Mouse (Mus musculus) midbrain, embryonic 16.5 days (tissue): ENCODE results near the gene Sstr2. TPM values are rescaled to one million over a fixed set of nuclear protein-coding genes. Genes with fewer than 3 reads are reported as not detected.
A peak's percentile ranks its signal among the peaks of the same experiment; 100 is the strongest.

Source experiments
- ATAC-seq: fragments of 200-750 bp; cut with Nextera tagmentation; 2 replicates; pipeline ENCODE4 v1.8.0; 2017; ENCODE audit warnings: moderate TSS enrichment
- H3K27ac ChIP-seq: fragments of 300-500 bp; sonication (generic); 2 replicates; pipeline ENCODE4 v1.5.1; 2014; ENCODE audit warnings: mild to moderate bottlenecking, low read length, mixed read lengths
- H3K27me3 ChIP-seq: fragments of 300-500 bp; sonication (generic); 2 replicates; pipeline ENCODE4 v1.6.1; 2014; ENCODE audit warnings: low read depth, low read length, mixed read lengths; ENCODE audit not compliant: control insufficient read depth, insufficient read depth
- H3K36me3 ChIP-seq: fragments of 300-500 bp; sonication (generic); 2 replicates; pipeline ENCODE4 v1.6.1; 2014; ENCODE audit warnings: mild to moderate bottlenecking, low read length, moderate library complexity, mixed read lengths; ENCODE audit not compliant: control insufficient read depth, insufficient read depth
- H3K4me1 ChIP-seq: fragments of 300-500 bp; sonication (generic); 2 replicates; pipeline ENCODE4 v1.6.1; 2014; ENCODE audit warnings: mild to moderate bottlenecking, low read length, mixed read lengths; ENCODE audit not compliant: control insufficient read depth, insufficient read depth
- H3K4me2 ChIP-seq: fragments of 300-500 bp; sonication (generic); 2 replicates; pipeline ENCODE4 v1.6.1; 2014; ENCODE audit warnings: mild to moderate bottlenecking, low read length, mixed read lengths
- H3K4me3 ChIP-seq: fragments of 300-500 bp; sonication (generic); 2 replicates; pipeline ENCODE4 v1.5.1; 2014; ENCODE audit warnings: low read depth, mild to moderate bottlenecking, low read length, moderate library complexity, mixed read lengths
- H3K9ac ChIP-seq: fragments of 300-500 bp; sonication (generic); 2 replicates; pipeline ENCODE4 v1.6.1; 2014; ENCODE audit warnings: low read depth, low read length, mixed read lengths
- H3K9me3 ChIP-seq: fragments of 300-500 bp; sonication (generic); replicated peaks from 2 replicates; pipeline ENCODE4 v1.6.1; 2014; ENCODE audit warnings: mild to moderate bottlenecking, low read length, mixed read lengths; ENCODE audit not compliant: control insufficient read depth, poor library complexity, severe bottlenecking
- WGBS: fragments of 180-500 bp; shearing (Covaris S2); extraction: QIAGEN DNeasy Blood & Tissue Kit; methylation state at CpG from one replicate; pipeline ENCODE4 v1.1.7; 2014; 5-methylcytosine and 5-hydroxymethylcytosine counted together
- polyA plus RNA-seq: library from polyadenylated mRNA; unstranded; fragments of >200 nt; fragmentation: Nextera tagmentation; extraction: Ambion mirVana; gene quantifications from 2 replicates; pipeline ENCODE4 v1.2.1, GENCODE M21; 2015

Gene Sstr2
- polyA plus RNA-seq, 1 experiment from 2014 or later = 15.5 TPM

DNA sequence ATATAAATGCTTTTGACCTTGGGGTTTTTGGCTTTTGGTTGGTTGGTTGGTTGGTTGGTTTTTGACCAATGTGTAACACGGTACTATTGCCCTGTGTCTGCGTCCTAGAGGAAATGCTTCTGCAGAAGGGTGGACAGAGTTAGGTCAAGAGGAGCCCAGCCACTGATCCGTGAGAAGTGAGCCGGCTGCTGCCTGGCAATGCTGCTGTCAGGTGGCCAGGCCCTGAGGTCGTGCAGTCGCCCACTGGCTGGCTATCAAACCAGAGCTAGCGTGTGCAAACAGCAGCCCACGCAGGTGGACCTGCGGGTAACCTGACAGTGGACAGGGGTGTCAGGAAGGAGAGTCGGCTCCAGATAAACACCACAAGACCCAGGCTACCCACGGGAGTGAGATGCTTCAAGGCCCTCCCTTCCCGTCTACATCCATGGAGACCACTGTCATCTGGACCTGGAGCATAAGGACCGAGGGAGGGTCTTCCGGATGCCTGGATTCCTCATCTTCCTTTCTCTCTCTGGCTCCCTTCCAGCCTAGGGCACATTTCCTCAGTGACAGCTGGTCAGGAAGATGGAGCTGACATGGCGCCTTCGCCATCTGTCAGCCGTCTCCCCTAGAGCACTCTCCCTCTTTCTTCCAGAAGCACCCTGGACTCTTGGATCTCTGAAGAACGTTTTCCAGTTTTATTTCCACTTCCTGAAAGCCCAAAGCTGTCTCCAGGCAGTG is 18.5 kb upstream of the Sstr2 start:
- ATAC-seq = no peak
- Histone ChIP-seq H3K9ac (no peak overlapping the region), H3K9me3 (no peaks in the 10 kb centered on the region), H3K27me3 (no peaks in the 10 kb centered on the region), H3K4me2 (no peak overlapping the region), H3K27ac (peak overlapping the region; percentile 59; the same call in 1 of the 2 replicates), H3K36me3 (no peaks in the 10 kb centered on the region), H3K4me1 (peaks cover 12% of the 10 kb centered on the region), H3K4me3 (no peak overlapping the region)
- 72% methylated on average over 18 of the region's 18 CpGs for WGBS

DNA sequence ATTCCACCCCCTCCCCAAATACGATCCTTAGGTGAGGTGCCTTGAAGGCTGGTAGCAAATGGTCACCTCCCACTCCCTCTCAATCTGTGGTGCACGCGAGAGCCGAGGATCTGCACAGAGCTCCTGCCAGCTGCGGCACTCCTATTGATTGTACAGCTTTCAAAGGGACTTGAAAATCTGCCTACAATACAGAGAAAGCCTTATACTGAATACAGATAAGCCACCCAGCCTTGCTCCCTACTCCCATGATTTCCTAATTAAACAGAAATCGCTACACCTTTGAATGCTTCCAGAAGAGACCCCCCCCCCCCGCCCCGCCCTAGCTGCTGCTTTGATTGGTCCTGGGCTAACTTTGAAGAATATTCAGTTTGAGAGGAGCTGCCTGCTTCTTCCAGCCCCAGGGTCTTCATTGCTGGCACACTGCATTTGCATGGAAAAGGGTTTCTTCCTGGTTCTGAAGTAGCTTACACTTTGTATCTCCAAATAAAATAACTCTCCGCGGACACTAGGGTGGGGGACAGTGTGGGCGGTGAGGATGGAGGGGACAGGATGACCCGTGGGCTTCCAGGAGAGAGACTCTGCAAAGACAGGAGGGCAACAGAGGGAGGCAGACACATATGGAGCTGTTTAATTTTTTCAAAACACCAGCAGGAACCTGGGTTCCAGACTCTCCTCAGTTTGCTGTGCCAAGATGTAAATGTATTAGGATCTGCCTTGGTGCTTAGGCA is 17.4 kb upstream of the Sstr2 start:
- peaks cover 12% of the 10 kb centered on the region for H3K4me1 ChIP-seq
- no peak overlapping the region for H3K4me3 ChIP-seq
- ATAC-seq = peak; percentile 83
- H3K4me2 ChIP-seq = 0 out of 2 replicates have a peak overlapping the region, but pooled peaks have one; percentile 22
- no peaks in the 10 kb centered on the region for H3K9me3 ChIP-seq
- no peaks in the 10 kb centered on the region for H3K36me3 ChIP-seq
- H3K9ac ChIP-seq = no peak overlapping the region
- H3K27ac ChIP-seq = peak overlapping the region; percentile 60
- WGBS = 25% methylated on average over 12 of the region's 12 CpGs
- no peaks in the 10 kb centered on the region for H3K27me3 ChIP-seq

DNA sequence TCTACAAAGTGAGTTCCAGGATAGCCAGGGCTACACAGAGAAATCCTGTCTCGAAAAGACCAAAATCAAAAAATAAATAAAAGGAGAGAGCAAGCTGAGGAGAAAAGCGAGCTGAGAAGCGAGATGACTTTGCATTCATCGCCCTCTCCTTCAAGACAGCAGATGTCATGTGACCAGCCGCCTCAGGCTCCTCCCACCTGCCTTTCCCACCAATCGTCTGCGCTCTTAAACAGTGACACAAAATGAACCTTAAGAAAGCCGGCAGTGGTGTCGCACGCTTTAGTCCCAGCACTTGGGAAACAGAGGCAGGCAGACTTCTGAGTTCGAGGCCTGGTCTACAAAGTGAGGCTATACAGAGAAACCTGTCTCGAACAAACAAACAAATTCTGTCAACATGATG is 11.6 kb upstream of the Sstr2 start:
- no peak for ATAC-seq
- Histone ChIP-seq H3K4me1 (peaks cover 3% of the 10 kb centered on the region; the same call in 1 of the 2 replicates), H3K9ac (no peak overlapping the region), H3K9me3 (no peaks in the 10 kb centered on the region), H3K27ac (no peak overlapping the region), H3K27me3 (no peaks in the 10 kb centered on the region), H3K4me3 (no peak overlapping the region), H3K36me3 (no peaks in the 10 kb centered on the region), H3K4me2 (no peak overlapping the region)
- WGBS = 96% methylated on average over 12 of the region's 12 CpGs

DNA sequence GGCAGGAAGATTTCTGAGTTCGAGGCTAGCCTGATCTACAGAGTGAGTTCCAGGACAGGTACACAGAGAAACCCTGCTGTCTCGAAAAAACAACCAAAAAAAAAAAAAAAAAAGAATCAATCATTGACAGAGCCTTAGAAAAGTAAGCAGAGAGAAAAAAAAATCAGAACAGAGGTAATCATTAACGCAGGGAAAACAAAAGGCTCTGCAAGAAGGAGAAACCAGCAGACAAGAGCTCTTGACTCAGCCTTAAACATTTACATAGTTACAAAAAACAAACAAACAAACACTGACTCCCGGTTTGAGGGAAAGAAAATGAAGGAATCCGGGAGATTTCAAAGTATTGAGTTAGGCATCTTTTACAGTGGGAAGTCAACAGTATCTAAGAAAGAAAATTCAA is 9.6 kb upstream of the Sstr2 start:
- Histone ChIP-seq H3K27ac (no peak overlapping the region), H3K9me3 (no peaks in the 10 kb centered on the region), H3K4me3 (no peak overlapping the region), H3K4me2 (no peak overlapping the region), H3K36me3 (no peaks in the 10 kb centered on the region), H3K4me1 (peaks cover 3% of the 10 kb centered on the region; the same call in 1 of the 2 replicates), H3K9ac (no peak overlapping the region), H3K27me3 (no peaks in the 10 kb centered on the region)
- ATAC-seq = no peak
- WGBS = 85% methylated on average over 5 of the region's 5 CpGs

DNA sequence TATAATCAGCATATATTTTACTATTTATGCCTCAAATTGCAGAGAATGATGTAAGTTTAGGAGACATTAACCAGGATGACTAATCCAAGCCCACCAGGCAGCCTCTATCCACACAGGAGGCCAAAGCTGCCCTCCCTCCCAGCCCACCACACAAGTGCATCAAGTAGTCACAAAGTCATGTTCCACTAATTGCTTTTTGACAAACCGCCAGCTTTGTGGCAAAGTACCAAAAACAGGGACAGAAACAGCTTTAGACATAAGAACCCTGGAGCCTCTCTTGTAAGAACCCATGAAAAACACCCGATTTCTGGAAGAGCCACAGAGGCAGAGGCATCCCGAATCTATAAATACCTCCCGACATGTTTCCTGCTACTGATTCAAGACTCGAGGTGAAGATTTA is 8.9 kb upstream of the Sstr2 start:
- Histone ChIP-seq H3K4me2 (no peak overlapping the region), H3K36me3 (no peaks in the 10 kb centered on the region), H3K27ac (no peak overlapping the region), H3K4me1 (peaks cover 3% of the 10 kb centered on the region; the same call in 1 of the 2 replicates), H3K4me3 (no peak overlapping the region), H3K27me3 (no peaks in the 10 kb centered on the region), H3K9me3 (no peaks in the 10 kb centered on the region), H3K9ac (no peak overlapping the region)
- no peak for ATAC-seq
- WGBS = 79% methylated on average over 5 of the region's 5 CpGs

DNA sequence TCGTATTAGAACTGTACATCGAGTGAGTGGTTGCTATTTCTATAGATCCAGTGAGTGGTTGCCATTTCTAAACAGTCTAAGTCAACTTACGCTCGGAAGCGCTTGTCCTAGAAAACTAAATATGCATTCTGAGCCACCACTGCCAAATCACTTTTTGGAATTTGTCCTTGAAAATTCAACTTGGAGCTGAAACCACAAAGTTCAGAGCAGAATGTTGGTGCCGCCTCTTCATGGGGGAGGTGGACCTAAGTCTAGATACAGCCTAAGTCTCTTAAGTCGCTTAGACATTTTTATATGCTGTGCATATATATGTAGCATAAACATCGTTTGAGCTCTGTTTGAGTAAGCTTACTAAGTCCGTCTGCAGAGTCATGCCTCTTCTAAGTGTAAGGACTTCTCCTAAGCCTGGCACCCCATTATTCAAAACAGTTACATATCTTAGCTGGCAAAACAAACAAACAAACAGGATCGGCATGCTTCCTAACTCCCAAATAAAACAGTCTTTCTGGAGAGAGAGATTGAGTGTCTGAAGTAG is 8.0 kb upstream of the Sstr2 start:
- Histone ChIP-seq H3K9me3 (no peaks in the 10 kb centered on the region), H3K36me3 (no peaks in the 10 kb centered on the region), H3K9ac (no peak overlapping the region), H3K27me3 (no peaks in the 10 kb centered on the region), H3K4me1 (peaks cover 3% of the 10 kb centered on the region; the same call in 1 of the 2 replicates), H3K4me2 (no peak overlapping the region), H3K27ac (no peak overlapping the region), H3K4me3 (no peak overlapping the region)
- 87% methylated on average over 10 of the region's 10 CpGs for WGBS
- ATAC-seq = no peak

DNA sequence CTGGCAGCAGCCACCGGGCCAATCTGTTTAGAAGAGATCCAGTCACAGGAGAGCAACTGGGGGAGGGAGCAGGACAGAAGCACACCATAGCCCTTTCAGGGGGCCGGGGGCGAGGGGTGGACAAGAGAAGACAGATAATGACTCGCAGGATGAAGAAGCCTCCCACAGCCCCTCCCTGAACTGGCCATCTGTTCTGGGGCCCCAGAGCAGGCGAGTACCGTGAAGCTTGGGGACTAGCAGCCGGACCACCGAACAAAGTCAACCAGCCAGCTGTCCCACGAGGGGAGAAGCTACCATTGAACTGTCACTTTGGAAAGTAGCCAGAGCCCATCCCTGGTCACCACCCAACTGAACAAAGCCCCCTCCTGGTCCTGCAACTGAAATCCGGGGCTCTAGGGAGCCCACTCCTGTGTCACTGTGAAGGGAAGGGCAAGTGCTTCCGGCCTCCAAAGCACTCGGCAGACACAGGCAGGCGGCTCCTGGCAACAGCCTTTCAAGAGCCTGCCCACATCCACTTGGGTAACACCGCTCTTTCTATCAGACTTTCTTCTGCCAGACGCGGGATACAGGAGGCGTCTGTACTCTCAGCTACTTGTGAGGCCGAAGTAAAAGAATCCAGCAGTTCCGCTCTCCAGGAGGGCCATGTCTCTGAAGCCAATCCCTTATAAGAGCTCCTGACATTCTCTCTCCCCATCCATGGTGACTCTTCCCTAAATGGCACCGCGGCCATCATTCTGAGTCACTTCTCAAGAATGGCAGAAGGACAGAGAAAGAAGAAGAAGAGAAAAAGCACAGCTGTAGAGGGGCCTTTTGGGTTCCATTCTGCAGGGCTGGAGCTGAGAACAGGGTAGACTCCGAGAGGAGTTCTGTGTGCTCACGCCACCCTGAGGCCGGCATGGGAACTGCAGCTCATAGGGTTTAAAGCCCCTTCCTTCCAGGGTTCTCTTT is 7.2 kb upstream of the Sstr2 start:
- Histone ChIP-seq H3K4me3 (no peak overlapping the region), H3K9ac (no peak overlapping the region)

DNA sequence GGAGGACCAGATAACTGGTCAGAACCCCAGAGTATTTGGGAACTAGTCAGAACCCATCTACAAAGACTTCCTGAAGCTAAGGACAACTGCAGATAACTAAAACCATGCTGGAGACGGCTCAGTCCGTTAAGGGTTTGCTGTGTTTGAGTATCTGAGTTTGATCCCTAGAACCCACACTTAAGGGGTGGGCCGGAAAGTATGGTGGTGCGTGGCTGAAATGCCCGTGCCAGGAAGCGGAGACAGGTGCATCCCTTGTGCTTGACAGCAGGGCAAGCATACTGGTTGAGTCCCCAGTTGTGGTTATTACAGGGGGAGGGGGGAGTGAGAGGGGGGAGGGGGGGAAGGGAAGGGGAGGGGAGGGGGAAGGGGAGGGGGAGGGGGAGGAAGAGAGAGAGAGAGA is 4.7 kb upstream of the Sstr2 start:
- H3K4me1 ChIP-seq = peaks cover 14% of the 10 kb centered on the region
- H3K9me3 ChIP-seq = no peaks in the 10 kb centered on the region
- H3K4me3 ChIP-seq = no peak overlapping the region
- no peak for ATAC-seq
- WGBS = 88% methylated on average over 4 of the region's 6 CpGs
- H3K36me3 ChIP-seq = no peaks in the 10 kb centered on the region
- H3K9ac ChIP-seq = no peak overlapping the region
- H3K27me3 ChIP-seq = 0 out of 2 replicates have a peak, but pooled peaks cover 3% of the 10 kb centered on the region
- no peak overlapping the region for H3K4me2 ChIP-seq
- H3K27ac ChIP-seq = no peak overlapping the region

More for the DNA sequence above, 7.2 kb upstream of the Sstr2 start:
- Histone ChIP-seq H3K4me2 (peak overlapping the region; percentile 16), H3K9me3 (no peaks in the 10 kb centered on the region), H3K36me3 (no peaks in the 10 kb centered on the region), H3K4me1 (peaks cover 3% of the 10 kb centered on the region; the same call in 1 of the 2 replicates), H3K27ac (0 out of 2 replicates have a peak overlapping the region, but pooled peaks have one; percentile 40), H3K27me3 (no peaks in the 10 kb centered on the region)
- 9% methylated on average over 24 of the region's 24 CpGs for WGBS
- peak; percentile 82 for ATAC-seq
